Mouse (Mus musculus) induced T-regulatory cell, adult 2 months (primary cell): ENCODE measurements at regions not wholly inside any gene's neighbourhood (a gene's known extent, or its start where the extent isn't known, plus 50 kb on each side); places are given as distances from the start of the nearest gene placed in this dataset.

Experiments
- DNase-seq: peaks from one replicate; pipeline ENCODE4 v3.0.0-alpha.2; 2012; ENCODE audit warnings: low read depth

- DNase-seq = no peak
These were observed 177.5 kb downstream of the Tmem161b start for GRCm38 (mm10) chr13:84399345-84400170.

GRCm38 (mm10) chr13:84401006-84401405 is 178.9 kb downstream of the Tmem161b start:
- DNase-seq = no peak

GRCm38 (mm10) chr13:84404566-84405194 is 182.6 kb downstream of the Tmem161b start:
- no peak for DNase-seq

- DNase-seq = no peak
These were observed 212.3 kb downstream of the Tmem161b start for GRCm38 (mm10) chr13:84434444-84434843.

GRCm38 (mm10) chr13:84437586-84438443 is 215.7 kb downstream of the Tmem161b start:
- DNase-seq = no peak

- DNase-seq = no peak
These were observed 216.3 kb downstream of the Tmem161b start for GRCm38 (mm10) chr13:84438444-84438766.

- DNase-seq = no peak
These were observed 226.4 kb downstream of the Tmem161b start for GRCm38 (mm10) chr13:84448514-84448913.

GRCm38 (mm10) chr13:84449001-84449551 is 227.0 kb downstream of the Tmem161b start:
- no peak for DNase-seq
